Mouse (Mus musculus): ENCODE results near the gene Slc25a10.

DNA sequence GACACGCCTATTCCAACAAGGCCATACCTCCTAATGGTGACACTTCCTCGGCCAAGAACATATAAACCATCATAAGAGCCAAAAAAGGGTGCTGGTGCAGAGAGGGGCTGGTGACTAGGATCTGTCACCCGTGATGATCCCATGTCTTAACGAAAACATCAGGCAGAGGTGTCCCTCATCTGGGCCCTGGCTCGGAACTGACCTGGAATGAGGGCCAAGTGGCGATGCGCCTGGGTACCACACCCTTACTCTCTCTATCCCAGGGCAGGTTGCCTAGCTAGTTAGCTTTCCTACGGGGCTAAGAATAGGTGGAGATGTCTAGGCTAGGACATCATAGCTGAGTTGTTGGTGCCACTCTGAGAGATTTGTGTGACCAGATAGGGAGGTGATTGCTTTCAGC, 42.5 kb downstream of the Slc25a10 start:
- TF ChIP-seq CTCF (IDR thresholded peaks at IDR 0.05; ENCODE audit: extremely low read depth, insufficient read length, insufficient replicate concordance, low read depth, low read length) (no peak), POLR2A (IDR thresholded peaks at IDR 0.05; ENCODE audit: low read depth, low read length) (no peak)

Measured in small intestine, adult 2 months (tissue).